Mouse (Mus musculus) heart, adult 2 months (tissue): Measurements from ENCODE around the gene Alkal2.

Source experiments
- CTCF ChIP-seq: fragments of 200-600 bp; IDR thresholded peaks from 2 replicates; pipeline ENCODE4 v1.8.1; 2022; ENCODE audit warnings: antibody characterized with exemption, mild to moderate bottlenecking, moderate library complexity
- EP300 ChIP-seq: fragments of 200-500 bp; IDR thresholded peaks from 2 replicates; pipeline ENCODE4 v1.6.1; 2011; ENCODE audit warnings: low read depth, low read length, control low read depth; ENCODE audit not compliant: insufficient read depth
- POLR2A ChIP-seq: fragments of 200-500 bp; IDR thresholded peaks from 2 replicates; pipeline ENCODE4 v1.6.1; 2011; ENCODE audit warnings: mild to moderate bottlenecking, low read depth, low read length, control low read depth; ENCODE audit not compliant: insufficient read depth

DNA sequence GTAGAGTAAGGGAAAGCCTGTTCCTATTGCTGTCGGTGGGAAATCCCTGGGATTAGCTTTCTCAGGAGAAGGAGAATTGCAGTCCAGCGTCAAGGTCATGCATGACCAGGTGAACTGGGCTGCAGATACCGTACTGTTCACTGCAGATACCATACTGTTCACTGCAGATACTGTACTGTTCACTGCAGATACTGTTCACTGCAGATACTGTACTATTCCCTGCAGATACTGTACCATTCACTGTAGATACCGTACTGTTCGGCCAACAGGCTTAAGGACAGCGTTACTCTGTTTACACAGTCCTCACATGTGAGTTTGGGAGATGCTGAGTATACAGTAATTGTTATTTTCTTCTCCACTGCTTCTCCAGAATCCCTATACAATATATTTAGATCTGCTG is 44.1 kb downstream of the Alkal2 start:
- TF ChIP-seq CTCF (no peak), EP300 (no peak), POLR2A (no peak)
